Mouse (Mus musculus): ENCODE results near the gene Gm20388.

The Gm20388 gene

GRCm38 (mm10) chr8:121857747-121858146 lies 1947.1 kb downstream of the Gm20388 start:
- DNase-seq: no peak

GRCm38 (mm10) chr8:121861276-121861675 lies 1950.6 kb downstream of the Gm20388 start:
- DNase-seq: peak; percentile 30

GRCm38 (mm10) chr8:121861806-121862548 lies 1951.3 kb downstream of the Gm20388 start:
- no peak for DNase-seq

- no peak for DNase-seq
Measured at GRCm38 (mm10) chr8:121865356-121865755, 1954.7 kb downstream of the Gm20388 start.

- DNase-seq: no peak
Measured at GRCm38 (mm10) chr8:121868196-121868595, 1957.6 kb downstream of the Gm20388 start.

- no peak for DNase-seq
Measured at GRCm38 (mm10) chr8:121868896-121869295, 1958.3 kb downstream of the Gm20388 start.

GRCm38 (mm10) chr8:121870190-121870589 lies 1959.5 kb downstream of the Gm20388 start:
- DNase-seq: no peak

- DNase-seq: no peak
Measured at GRCm38 (mm10) chr8:121871833-121872440, 1961.3 kb downstream of the Gm20388 start.

GRCm38 (mm10) chr8:121874031-121874430 lies 1963.4 kb downstream of the Gm20388 start:
- peak; percentile 64 for DNase-seq

- DNase-seq: no peak
Measured at GRCm38 (mm10) chr8:121875045-121875444, 1964.4 kb downstream of the Gm20388 start.

GRCm38 (mm10) chr8:121875517-121875916 lies 1964.9 kb downstream of the Gm20388 start:
- no peak for DNase-seq

GRCm38 (mm10) chr8:121877212-121877611 lies 1966.6 kb downstream of the Gm20388 start:
- DNase-seq: peak; percentile 18

GRCm38 (mm10) chr8:121877828-121878480 lies 1967.3 kb downstream of the Gm20388 start:
- DNase-seq: peak; percentile 37

GRCm38 (mm10) chr8:121879712-121880111 lies 1969.1 kb downstream of the Gm20388 start:
- no peak for DNase-seq

GRCm38 (mm10) chr8:121880818-121881217 lies 1970.2 kb downstream of the Gm20388 start:
- DNase-seq: no peak

- DNase-seq: no peak
Measured at GRCm38 (mm10) chr8:121881921-121882320, 1971.3 kb downstream of the Gm20388 start.

GRCm38 (mm10) chr8:121884181-121884580 lies 1973.5 kb downstream of the Gm20388 start:
- DNase-seq: no peak

- DNase-seq: no peak
Measured at GRCm38 (mm10) chr8:121885001-121885400, 1974.4 kb downstream of the Gm20388 start.

GRCm38 (mm10) chr8:121885433-121885832 lies 1974.8 kb downstream of the Gm20388 start:
- no peak for DNase-seq

- no peak for DNase-seq
Measured at GRCm38 (mm10) chr8:121887547-121887946, 1976.9 kb downstream of the Gm20388 start.

- DNase-seq: no peak
Measured at GRCm38 (mm10) chr8:121889317-121889716, 1978.7 kb downstream of the Gm20388 start.

GRCm38 (mm10) chr8:121889810-121890785 lies 1979.5 kb downstream of the Gm20388 start:
- DNase-seq: no peak

GRCm38 (mm10) chr8:121892875-121893274 lies 1982.2 kb downstream of the Gm20388 start:
- no peak for DNase-seq
